Mouse (Mus musculus): Measurements from ENCODE around the gene L2hgdh. TPM values are rescaled to one million over a fixed set of nuclear protein-coding genes. Genes with fewer than 3 reads are reported as not detected.

The L2hgdh gene
- total RNA-seq, 2 experiments from 2014 or later: 1.4 to 2.4 TPM

DNA sequence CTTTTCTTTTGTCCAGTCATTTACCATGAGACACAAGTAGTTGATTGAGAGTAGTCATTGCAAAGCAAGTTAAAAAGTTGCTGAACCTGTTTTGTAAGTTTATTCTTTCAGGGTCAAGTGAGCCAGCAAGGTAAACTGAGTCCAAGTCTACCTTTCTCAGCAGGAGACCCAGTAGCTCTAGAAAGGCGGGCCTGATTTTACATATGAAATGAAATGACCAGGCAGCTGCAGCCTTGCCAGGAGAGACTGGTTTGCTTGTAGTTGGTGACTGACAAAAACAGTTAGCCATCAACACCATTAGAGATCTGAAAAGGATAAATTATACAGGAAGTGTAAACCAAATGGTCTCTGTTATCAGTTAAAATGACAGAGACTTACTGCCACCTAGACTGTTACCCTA is 5.6 kb upstream of the L2hgdh start:
- ATAC-seq (ENCODE audit: poor library complexity, severe bottlenecking): no peak

DNA sequence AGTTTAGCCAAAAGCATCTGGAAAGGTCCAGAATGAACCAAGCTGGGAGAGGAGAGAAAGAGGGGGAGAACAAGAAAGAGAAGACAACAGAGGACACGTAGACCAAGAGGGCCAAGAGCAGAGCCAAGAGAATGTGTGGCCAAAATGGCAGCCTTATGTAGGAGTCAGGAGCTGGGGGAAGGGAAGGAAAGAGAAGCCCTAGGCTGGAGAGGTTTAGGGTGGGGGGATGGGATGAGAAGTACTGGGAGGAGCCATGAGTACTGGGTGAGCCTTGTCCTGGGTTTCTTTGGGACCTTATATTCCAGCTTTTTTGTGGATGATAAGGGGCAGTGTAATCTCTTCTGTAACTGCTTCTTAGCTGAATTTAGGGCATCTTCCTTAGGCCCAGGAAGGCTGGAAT is 4.6 kb upstream of the L2hgdh start:
- no peak for ATAC-seq (ENCODE audit: poor library complexity, severe bottlenecking)

GRCm38 (mm10) chr12:69724018-69724710 is 509 bp downstream of the L2hgdh start:
- no peak for ATAC-seq (ENCODE audit: poor library complexity, severe bottlenecking)

DNA sequence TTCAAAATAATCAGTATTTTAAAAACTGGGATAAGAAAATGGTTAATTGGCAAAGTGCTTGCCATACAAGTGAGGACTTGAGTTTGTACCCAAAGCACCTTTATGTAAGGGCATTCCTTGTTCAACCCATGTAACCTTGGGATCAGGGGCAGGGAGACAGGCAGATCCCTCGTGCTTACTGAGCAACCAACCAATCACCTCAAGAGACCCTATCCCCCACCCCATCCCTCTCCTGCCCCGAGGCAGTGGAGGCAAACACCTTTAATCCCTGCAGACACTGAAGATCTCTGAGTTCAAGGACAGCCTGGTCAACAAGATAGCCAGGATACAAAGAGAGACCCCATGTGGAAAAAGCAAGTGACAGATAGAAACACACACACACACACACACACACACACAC is 1.3 kb downstream of the L2hgdh start:
- no peak for ATAC-seq (ENCODE audit: poor library complexity, severe bottlenecking)

DNA sequence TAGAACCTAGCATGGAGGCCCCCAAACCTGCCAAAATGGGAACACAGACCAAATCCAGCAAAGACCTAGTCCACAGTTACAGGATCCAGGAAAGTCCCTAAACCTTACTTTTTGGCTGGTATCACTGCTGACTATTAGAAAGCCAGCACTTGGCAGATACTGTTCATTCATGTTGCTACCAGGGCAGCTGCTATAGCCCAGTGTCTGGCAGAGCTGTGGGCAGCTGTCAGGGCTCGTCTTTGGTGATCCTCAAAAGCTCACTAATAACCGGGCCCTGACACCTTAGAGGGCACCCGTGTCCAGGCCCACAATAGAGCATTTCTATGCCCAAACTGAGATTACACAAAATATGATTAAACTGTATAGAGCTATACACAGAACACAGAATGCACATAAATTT is 1.8 kb downstream of the L2hgdh start:
- no peak for ATAC-seq (ENCODE audit: poor library complexity, severe bottlenecking)

GRCm38 (mm10) chr12:69713628-69714027 is 11.0 kb downstream of the L2hgdh start:
- no peak for ATAC-seq (ENCODE audit: poor library complexity, severe bottlenecking)

- no peak for ATAC-seq (ENCODE audit: poor library complexity, severe bottlenecking)
These were observed 19.7 kb downstream of the L2hgdh start for GRCm38 (mm10) chr12:69704799-69705458.

- no peak for ATAC-seq (ENCODE audit: poor library complexity, severe bottlenecking)
These were observed 26.3 kb downstream of the L2hgdh start for GRCm38 (mm10) chr12:69698352-69698751.

DNA sequence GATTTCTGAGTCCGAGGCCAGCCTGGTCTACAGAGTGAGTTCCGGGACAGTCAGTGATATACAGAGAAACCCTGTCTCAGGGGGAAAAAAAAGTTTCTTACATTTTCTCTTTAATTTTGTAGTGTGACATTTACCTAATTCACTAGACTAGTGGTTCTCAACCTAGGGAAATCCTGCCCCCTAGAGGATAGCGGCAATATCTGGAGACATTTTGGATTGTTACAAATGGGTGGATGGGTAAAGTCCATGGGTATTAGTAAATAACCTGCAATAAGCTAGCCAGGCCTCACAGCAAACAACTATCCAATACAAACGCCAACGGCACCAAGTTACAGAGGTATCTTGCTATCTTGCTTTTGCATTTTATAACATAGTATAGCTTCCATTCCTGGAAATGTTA is 27.9 kb downstream of the L2hgdh start:
- peak; percentile 87 for ATAC-seq (ENCODE audit: poor library complexity, severe bottlenecking)

GRCm38 (mm10) chr12:69693471-69693870 is 31.2 kb downstream of the L2hgdh start:
- ATAC-seq (ENCODE audit: poor library complexity, severe bottlenecking): no peak

- no peak for ATAC-seq (ENCODE audit: poor library complexity, severe bottlenecking)
These were observed 34.0 kb downstream of the L2hgdh start for GRCm38 (mm10) chr12:69690714-69691113.

GRCm38 (mm10) chr12:69689094-69689493 is 35.6 kb downstream of the L2hgdh start:
- ATAC-seq (ENCODE audit: poor library complexity, severe bottlenecking): no peak

- ATAC-seq (ENCODE audit: poor library complexity, severe bottlenecking): no peak
These were observed 36.3 kb downstream of the L2hgdh start for GRCm38 (mm10) chr12:69688368-69688767.

DNA sequence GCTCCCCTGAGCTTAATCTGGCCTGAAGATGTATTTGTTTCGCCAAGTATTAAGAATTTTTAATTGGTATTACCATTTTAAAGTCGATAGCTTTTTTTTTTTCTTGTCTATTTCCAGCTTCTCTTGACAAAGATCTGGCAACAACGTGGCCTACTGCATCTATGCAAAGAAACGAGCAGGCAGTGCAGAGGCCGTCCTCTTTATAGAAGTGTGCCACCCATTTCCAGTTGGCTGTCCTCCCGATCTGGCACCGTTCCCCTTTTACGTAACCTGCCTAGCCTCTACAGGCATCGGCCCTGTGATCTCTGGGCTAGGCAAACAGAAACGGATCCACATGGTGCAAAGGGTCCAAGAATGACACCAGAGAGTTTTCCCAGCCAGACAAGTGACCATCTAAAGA is 41.1 kb downstream of the L2hgdh start:
- ATAC-seq (ENCODE audit: poor library complexity, severe bottlenecking): peak; percentile 66

DNA sequence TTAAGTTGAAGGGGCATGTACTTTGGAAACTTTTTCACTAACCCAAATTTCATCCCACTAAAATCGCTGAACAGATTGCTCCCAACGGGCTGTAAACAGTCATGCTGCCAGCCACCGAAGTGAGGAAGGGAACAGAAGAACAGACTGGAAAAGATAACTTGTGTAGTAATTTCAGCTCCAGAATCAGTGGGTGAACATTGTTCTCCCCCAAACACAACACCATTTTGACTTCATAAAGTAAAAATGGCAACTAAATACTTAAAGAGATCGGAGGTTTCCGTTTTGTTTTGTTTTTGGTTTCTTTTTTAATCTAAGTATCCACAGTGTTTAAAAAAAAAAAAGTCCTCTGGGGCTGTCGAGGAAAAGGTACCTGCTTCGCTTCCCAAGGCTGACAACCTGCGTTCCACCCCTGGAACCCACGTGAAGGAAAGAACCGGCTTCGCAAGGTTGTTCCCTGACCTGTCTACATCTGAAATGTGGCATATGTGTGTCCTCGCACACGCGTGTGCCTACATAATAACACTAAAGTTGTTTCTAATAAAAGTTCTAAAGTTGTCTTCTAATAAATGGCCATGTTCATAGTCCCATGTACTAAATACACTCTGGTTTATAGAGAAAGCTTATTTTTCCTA is 41.8 kb downstream of the L2hgdh start:
- ATAC-seq (ENCODE audit: poor library complexity, severe bottlenecking): no peak

DNA sequence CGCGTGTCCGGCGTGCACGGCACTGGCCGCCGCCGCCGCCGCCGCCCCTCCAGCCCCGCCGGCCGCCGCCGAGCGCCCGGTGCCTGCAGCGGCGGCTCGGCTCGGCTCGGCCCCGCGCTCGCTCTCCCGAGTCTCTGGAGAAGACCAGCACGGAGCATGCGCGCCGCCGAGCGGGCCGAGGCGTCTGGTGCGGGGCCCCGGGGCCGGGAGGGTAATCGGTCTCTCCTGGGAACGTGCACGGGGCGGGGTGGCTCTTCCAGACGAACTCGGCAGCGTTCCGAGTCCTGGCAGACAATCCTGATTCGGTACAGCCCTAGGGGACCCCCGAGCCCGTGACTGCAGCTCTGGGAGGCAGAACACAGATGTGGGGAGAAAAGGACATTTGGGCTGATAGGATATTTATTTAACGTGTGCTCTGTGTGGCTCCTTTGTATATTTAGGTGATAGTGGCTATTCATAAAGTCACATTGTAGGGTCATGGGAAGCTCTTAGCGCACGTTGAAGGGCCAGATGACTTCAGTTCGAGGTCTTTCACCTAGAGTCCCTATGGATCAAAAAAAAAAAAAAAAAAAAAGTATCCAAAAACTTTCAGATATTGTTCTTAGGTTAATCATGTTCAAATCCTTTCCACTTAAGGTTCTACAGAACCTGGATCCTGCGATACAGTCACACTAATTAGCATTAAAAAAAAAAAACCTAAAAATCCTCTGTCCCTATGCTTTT is 42.4 kb downstream of the L2hgdh start:
- peak; percentile 36; the same call in 1 of the 2 replicates for ATAC-seq (ENCODE audit: poor library complexity, severe bottlenecking)

DNA sequence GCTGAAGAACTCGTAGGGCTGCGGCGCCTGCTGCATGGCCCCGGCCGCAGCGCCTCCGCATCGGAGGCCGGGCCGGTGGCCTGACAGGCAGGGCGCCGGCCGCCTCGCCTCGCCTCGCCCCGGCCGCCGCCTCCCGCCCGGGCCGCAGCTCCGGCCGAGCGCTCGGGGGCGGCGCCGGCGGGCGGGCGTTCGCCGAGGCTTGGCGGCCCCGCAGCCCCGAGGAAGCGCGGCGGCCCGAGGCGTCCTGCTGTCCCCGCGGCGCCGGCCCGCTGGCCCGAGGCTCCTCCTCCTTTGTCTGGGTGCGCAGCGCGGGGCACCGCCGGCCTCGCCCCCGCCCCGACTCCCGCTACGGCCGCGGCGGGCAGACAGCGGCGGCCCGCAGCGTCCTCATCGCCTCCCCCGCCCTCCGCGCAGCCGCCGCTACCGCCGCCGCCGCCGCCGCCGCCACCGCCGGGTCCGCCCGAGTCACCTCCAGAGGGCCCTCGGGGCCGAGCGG is 43.1 kb downstream of the L2hgdh start, which contains the start of gene Sos2:
Gene Sos2, minus strand, starts transcription at position 287 of the 496 bp plus-strand sequence.
- ATAC-seq (ENCODE audit: poor library complexity, severe bottlenecking): peak; percentile 35

DNA sequence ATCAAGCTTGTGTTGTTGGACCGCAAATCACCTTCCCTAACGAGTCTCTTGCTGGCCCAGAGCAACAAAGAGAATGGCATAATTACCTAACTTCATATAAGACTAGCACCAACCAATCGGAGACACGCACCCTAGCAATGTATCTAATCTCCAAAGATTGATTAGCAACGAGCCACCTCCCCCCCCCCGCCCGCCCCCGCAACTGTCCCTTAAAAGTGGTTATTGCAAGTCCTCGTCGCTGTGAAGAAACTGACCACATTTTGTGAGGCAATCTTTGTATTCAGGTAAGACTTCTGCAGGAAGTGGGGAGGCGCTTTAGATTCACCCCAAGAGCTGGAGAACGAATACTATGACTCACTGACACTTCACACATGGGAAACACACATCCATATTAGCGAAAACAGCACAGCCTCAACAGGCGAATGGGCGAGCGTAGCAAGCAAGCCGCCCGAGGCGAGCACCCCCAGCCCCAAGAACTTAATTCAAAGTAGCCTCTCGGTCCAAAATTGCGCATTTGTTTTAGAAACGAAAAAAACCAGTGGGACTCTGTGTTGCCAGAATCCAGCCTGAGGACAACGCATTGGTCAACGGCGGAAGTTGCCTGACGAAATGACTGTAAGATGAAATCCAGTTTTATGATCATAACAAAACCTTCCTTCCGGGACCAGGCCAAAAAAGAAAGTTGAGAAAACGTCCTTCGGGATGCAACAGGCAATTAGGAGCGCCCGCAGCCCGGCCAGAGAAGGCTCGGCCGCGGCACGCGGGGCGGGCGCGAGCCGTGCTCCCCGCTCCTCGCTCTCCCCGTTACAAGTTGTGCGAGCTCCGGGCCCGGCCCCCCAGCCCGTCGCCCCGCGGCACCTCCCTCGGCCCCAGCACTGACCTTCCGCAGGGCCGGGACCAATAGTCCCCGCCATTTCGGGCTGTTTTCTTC is 43.8 kb downstream of the L2hgdh start:
- peak; percentile 67 for ATAC-seq (ENCODE audit: poor library complexity, severe bottlenecking)

DNA sequence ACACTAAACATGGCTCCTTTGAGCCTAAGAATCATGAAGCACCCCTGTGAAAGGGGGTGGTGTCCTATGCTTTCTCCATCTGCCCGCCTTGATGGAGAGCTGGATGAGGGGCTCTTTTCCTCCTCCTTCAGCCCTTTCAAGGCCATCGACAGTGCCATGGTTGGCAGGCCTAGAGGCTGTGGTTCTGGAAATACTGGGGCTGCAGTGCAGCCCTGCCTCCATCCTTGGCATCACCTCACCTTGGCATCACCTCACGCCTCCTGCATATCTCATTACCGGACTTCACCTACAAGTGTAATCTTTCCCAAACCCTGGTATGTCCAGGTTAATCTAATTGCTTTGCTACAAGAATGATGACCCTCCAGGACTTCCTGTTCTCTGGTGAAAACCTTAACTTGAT is 48.5 kb downstream of the L2hgdh start:
- ATAC-seq (ENCODE audit: poor library complexity, severe bottlenecking): no peak

Data from megakaryocyte, adult 5-6 weeks (primary cell).